Mouse (Mus musculus): ENCODE measurements around the gene Sept9. TPM values are rescaled to one million over a fixed set of nuclear protein-coding genes. Genes with fewer than 3 reads are reported as not detected.

The Sept9 gene
- polyA plus RNA-seq, 1 experiment from 2014 or later, result 149 TPM

DNA sequence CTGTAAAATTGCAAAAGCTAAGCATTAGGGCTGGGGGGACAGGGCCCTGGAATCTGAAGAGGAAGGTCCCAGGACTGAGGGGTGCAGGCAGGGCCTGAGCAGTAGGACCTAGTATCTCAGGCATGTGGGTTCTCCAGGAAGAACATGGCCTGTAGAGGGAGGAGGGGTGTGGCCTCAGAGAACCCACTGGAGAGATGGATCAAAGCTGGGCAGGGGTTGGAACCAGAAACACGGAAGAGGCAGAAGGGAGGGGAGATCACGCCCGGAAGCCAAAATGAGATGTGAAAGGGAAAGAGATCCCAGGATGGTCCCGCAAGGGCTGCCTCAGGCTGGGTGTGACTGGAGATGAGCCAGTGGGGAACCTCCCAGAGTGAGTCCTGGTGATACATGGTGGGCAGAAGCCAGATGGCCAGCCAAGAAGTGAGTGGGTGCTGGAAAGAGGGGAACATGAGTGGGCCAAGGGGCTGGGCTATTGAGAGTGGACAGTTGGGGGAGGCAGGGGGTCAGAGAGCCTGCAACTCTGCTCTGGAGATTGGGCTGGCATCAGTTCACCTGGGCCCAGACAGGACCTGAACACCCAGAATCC lies 126.8 kb downstream of the Sept9 start:
- TF ChIP-seq CTCF (IDR thresholded peaks at IDR 0.05; ENCODE audit: low read depth), result no peak
- Histone ChIP-seq H3K36me3 (ENCODE audit: insufficient read depth) (no peaks in the 10 kb centered on the region), H3K9me3 (ENCODE audit: low read depth, low read length) (no peaks in the 10 kb centered on the region), H3K4me1 (ENCODE audit: insufficient read depth) (peaks cover 40% of the 10 kb centered on the region), H3K4me2 (no peak overlapping the region), H3K27me3 (ENCODE audit: insufficient read depth, low read length) (no peaks in the 10 kb centered on the region), H3K27ac (ENCODE audit: low read depth) (no peak overlapping the region), H3K9ac (no peak overlapping the region), H3K4me3 (ENCODE audit: low read depth, low read length) (no peak overlapping the region)
- ATAC-seq (ENCODE audit: insufficient read depth) (no peak), DNase-seq (no peak)
- WGBS, result 42% methylated on average over 4 of the region's 4 CpGs

GRCm38 (mm10) chr11:117326867-117327600 lies 127.6 kb downstream of the Sept9 start:
- 65% methylated on average over 16 of the region's 16 CpGs for WGBS
- ATAC-seq (ENCODE audit: insufficient read depth), result no peak
- DNase-seq, result no peak
- no peaks in the 10 kb centered on the region for H3K27me3 ChIP-seq (ENCODE audit: insufficient read depth, low read length)
- no peak overlapping the region for H3K4me3 ChIP-seq (ENCODE audit: low read depth, low read length)
- H3K9ac ChIP-seq, result 0 out of 2 replicates have a peak overlapping the region, but pooled peaks have one; percentile 6
- H3K27ac ChIP-seq (ENCODE audit: low read depth), result no peak overlapping the region
- no peaks in the 10 kb centered on the region for H3K36me3 ChIP-seq (ENCODE audit: insufficient read depth)
- H3K9me3 ChIP-seq (ENCODE audit: low read depth, low read length), result no peaks in the 10 kb centered on the region
- no peak for TF ChIP-seq CTCF (IDR thresholded peaks at IDR 0.05; ENCODE audit: low read depth)
- no peak overlapping the region for H3K4me2 ChIP-seq
- peaks cover 46% of the 10 kb centered on the region for H3K4me1 ChIP-seq (ENCODE audit: insufficient read depth)

DNA sequence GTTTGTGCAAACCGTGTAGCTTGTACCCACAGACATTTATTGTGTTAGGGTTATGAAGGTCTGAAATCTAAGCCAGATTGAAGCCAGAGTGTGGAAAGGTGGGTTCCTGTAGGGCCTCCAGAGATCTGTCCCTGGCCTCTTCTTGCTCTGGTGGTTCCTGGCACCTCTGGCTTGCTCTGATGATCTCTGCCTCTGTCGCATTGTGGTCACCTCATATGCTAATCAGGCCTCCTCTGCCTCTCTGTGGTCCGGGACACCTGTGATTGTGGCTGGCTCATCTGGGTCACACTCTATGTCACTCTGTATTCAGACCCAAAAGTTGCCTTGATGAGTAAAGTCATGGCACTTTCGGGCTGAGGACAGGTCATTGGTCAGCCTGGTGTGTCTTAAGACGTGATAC lies 128.2 kb downstream of the Sept9 start:
- no peak overlapping the region for H3K27ac ChIP-seq (ENCODE audit: low read depth)
- H3K4me3 ChIP-seq (ENCODE audit: low read depth, low read length), result no peak overlapping the region
- peaks cover 46% of the 10 kb centered on the region for H3K4me1 ChIP-seq (ENCODE audit: insufficient read depth)
- WGBS, result 72% methylated on average over 5 of the region's 5 CpGs
- H3K9me3 ChIP-seq (ENCODE audit: low read depth, low read length), result no peaks in the 10 kb centered on the region
- H3K4me2 ChIP-seq, result no peak overlapping the region
- 0 out of 2 replicates have a peak overlapping the region, but pooled peaks have one; percentile 6 for H3K9ac ChIP-seq
- H3K27me3 ChIP-seq (ENCODE audit: insufficient read depth, low read length), result no peaks in the 10 kb centered on the region
- H3K36me3 ChIP-seq (ENCODE audit: insufficient read depth), result no peaks in the 10 kb centered on the region
- no peak for TF ChIP-seq CTCF (IDR thresholded peaks at IDR 0.05; ENCODE audit: low read depth)
- ATAC-seq (ENCODE audit: insufficient read depth) (no peak), DNase-seq (no peak)

GRCm38 (mm10) chr11:117330076-117330950 lies 130.9 kb downstream of the Sept9 start:
- H3K4me2 ChIP-seq, result peak overlapping the region; percentile 75; the same call in 1 of the 2 replicates

GRCm38 (mm10) chr11:117330951-117331254 lies 131.4 kb downstream of the Sept9 start:
- WGBS, result 31% methylated on average over 7 of the region's 7 CpGs
- no peak for ATAC-seq (ENCODE audit: insufficient read depth)
- no peak for DNase-seq
- peaks cover 58% of the 10 kb centered on the region for H3K4me1 ChIP-seq (ENCODE audit: insufficient read depth)
- no peaks in the 10 kb centered on the region for H3K36me3 ChIP-seq (ENCODE audit: insufficient read depth)
- peak overlapping the region; percentile 75 for H3K4me2 ChIP-seq
- no peaks in the 10 kb centered on the region for H3K27me3 ChIP-seq (ENCODE audit: insufficient read depth, low read length)
- TF ChIP-seq CTCF (IDR thresholded peaks at IDR 0.05; ENCODE audit: low read depth), result no peak
- peak overlapping the region; percentile 95 for H3K27ac ChIP-seq (ENCODE audit: low read depth)
- no peak overlapping the region for H3K9ac ChIP-seq
- H3K4me3 ChIP-seq (ENCODE audit: low read depth, low read length), result no peak overlapping the region
- H3K9me3 ChIP-seq (ENCODE audit: low read depth, low read length), result no peaks in the 10 kb centered on the region

More at GRCm38 (mm10) chr11:117330076-117330950, 130.9 kb downstream of the Sept9 start:
- Histone ChIP-seq H3K27ac (ENCODE audit: low read depth) (peak overlapping the region; percentile 95), H3K9ac (no peak overlapping the region), H3K9me3 (ENCODE audit: low read depth, low read length) (no peaks in the 10 kb centered on the region), H3K36me3 (ENCODE audit: insufficient read depth) (no peaks in the 10 kb centered on the region), H3K4me1 (ENCODE audit: insufficient read depth) (peaks cover 61% of the 10 kb centered on the region), H3K27me3 (ENCODE audit: insufficient read depth, low read length) (no peaks in the 10 kb centered on the region), H3K4me3 (ENCODE audit: low read depth, low read length) (no peak overlapping the region)
- DNase-seq (peak; percentile 42), ATAC-seq (ENCODE audit: insufficient read depth) (no peak)
- 49% methylated on average over 12 of the region's 12 CpGs for WGBS
- no peak for TF ChIP-seq CTCF (IDR thresholded peaks at IDR 0.05; ENCODE audit: low read depth)

DNA sequence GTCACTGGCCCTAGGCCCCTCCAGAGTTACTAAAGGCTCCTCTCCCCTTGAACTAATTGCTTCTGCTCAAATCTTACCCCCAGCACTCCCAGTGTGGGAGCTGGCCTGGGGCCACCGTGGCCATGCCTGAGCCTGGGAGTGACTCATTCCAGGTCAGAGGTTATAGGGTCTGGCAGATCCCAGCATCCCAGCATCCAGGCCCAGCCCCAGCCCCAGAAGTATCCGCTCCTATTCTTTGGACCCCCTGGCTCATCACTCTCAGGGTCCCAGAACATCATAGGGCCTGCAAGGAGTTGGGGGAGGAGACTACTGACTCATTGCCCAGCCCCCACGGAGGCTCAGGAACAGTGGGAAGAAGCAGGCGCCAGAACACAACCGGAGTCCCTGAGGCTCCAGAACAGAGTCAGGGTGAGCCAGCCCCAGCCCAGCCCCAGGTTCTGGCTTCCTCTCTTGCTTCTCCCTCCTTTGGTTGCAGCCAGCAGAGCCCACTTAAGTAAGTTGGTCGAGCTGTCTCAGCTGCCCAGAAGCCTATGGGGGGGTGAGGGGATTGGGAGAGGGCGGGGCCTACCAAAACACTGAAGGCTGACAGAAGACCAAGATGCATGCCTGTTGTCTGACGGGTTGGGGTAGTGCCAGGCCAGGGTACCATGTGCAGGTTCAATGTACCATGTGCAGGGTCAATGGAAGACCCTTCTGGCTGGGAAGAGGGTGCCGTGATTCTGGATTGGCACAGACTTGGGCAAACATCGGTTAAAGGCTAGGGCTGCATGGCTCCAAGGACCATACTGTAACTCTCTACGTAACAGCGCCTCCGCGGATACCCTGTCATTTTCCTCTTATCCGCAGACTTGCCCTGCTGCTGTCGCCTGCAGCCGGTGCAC lies 132.1 kb downstream of the Sept9 start:
- Histone ChIP-seq H3K9ac (peak overlapping the region; percentile 66), H3K27me3 (ENCODE audit: insufficient read depth, low read length) (no peaks in the 10 kb centered on the region), H3K4me1 (ENCODE audit: insufficient read depth) (peaks cover 51% of the 10 kb centered on the region), H3K27ac (ENCODE audit: low read depth) (peak overlapping the region; percentile 95), H3K9me3 (ENCODE audit: low read depth, low read length) (no peaks in the 10 kb centered on the region), H3K4me3 (ENCODE audit: low read depth, low read length) (peak overlapping the region; percentile 49), H3K4me2 (peak overlapping the region; percentile 75), H3K36me3 (ENCODE audit: insufficient read depth) (no peaks in the 10 kb centered on the region)
- DNase-seq, result peak; percentile 54
- ATAC-seq (ENCODE audit: insufficient read depth), result peak; percentile 26
- WGBS, result 3% methylated on average over 17 of the region's 17 CpGs
- no peak for TF ChIP-seq CTCF (IDR thresholded peaks at IDR 0.05; ENCODE audit: low read depth)
